Comparison of ENCODE assay signal across 1 mouse cellular context in the genomic region with DNA sequence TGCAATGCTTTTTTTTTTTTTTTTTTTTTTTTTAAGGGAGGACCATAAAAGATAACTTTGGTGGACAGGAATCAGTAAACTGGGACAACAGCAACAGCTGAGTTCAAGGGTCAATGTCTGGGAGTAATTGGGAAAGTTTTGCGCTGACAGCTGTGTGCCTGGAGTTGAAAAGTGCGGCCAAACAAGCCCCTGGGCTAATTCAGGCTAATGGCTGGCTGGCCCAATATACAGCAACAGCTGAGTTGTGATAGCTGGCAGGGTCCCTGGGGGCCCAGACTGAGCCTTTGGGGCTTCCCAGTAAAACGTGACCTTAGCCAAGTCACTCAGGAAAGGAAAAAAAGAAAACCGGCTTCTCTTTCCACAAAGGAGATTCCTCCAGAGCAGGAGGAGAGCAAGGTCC.
TF ChIP-seq lines count a peak whose summit lies in the region.

No protein-coding gene starts in this region.

TF ChIP-seq in MEL, 35 proteins besides CTCF, POLR2A, EP300 and RAD21:
- TF ChIP-seq ZKSCAN1 (IDR thresholded peaks at IDR 0.05; ENCODE audit: low read depth, low read length) (no peak), ZNF384 (IDR thresholded peaks at IDR 0.05; ENCODE audit: low read depth, low read length) (peak; percentile 59; the same call in 1 of the 2 replicates)
